Mouse (Mus musculus): ENCODE results near the gene Josd2. TPM values are rescaled to one million over a fixed set of nuclear protein-coding genes. Genes with fewer than 3 reads are reported as not detected.

Gene Josd2
- polyA plus RNA-seq, 1 experiment, result 92.8 TPM

- no peak overlapping the region for H3K4me3 ChIP-seq (ENCODE audit: insufficient read depth, low read depth, low read length)
- TF ChIP-seq CTCF (conservative IDR thresholded peaks at IDR 0.05; ENCODE audit: insufficient read depth, insufficient read length, low read depth, low read length) (no peak), POLR2A (IDR thresholded peaks at IDR 0.05; ENCODE audit: low read depth, low read length) (no peak)
- DNase-seq, result no peak
- peaks cover 2% of the 10 kb centered on the region; the same call in 1 of the 2 replicates for H3K27me3 ChIP-seq (replicated peaks; ENCODE audit: control insufficient read depth, insufficient read depth, low read length)
- no peaks in the 10 kb centered on the region for H3K4me1 ChIP-seq (ENCODE audit: control insufficient read depth, insufficient read depth, low read length)
- H3K36me3 ChIP-seq (ENCODE audit: control insufficient read depth, insufficient read depth, low read length), result no peaks in the 10 kb centered on the region
- 6% methylated on average over 7 of the region's 7 CpGs for WGBS
- no peak overlapping the region for H3K27ac ChIP-seq (ENCODE audit: insufficient read depth, low read depth, low read length)
Measured at GRCm38 (mm10) chr7:44433371-44433770, 34.4 kb upstream of the Josd2 start.

- Histone ChIP-seq H3K4me3 (ENCODE audit: insufficient read depth, low read depth, low read length) (no peak overlapping the region), H3K36me3 (ENCODE audit: control insufficient read depth, insufficient read depth, low read length) (no peaks in the 10 kb centered on the region), H3K27me3 (replicated peaks; ENCODE audit: control insufficient read depth, insufficient read depth, low read length) (peaks cover under 1% of the 10 kb centered on the region; the same call in 1 of the 2 replicates), H3K27ac (ENCODE audit: insufficient read depth, low read depth, low read length) (no peak overlapping the region), H3K4me1 (ENCODE audit: control insufficient read depth, insufficient read depth, low read length) (no peaks in the 10 kb centered on the region)
- no peak for DNase-seq
- 40% methylated on average over 9 of the region's 9 CpGs for WGBS
- TF ChIP-seq CTCF (conservative IDR thresholded peaks at IDR 0.05; ENCODE audit: insufficient read depth, insufficient read length, low read depth, low read length) (no peak), POLR2A (IDR thresholded peaks at IDR 0.05; ENCODE audit: low read depth, low read length) (no peak)
Measured at GRCm38 (mm10) chr7:44434089-44434488, 33.7 kb upstream of the Josd2 start.

DNA sequence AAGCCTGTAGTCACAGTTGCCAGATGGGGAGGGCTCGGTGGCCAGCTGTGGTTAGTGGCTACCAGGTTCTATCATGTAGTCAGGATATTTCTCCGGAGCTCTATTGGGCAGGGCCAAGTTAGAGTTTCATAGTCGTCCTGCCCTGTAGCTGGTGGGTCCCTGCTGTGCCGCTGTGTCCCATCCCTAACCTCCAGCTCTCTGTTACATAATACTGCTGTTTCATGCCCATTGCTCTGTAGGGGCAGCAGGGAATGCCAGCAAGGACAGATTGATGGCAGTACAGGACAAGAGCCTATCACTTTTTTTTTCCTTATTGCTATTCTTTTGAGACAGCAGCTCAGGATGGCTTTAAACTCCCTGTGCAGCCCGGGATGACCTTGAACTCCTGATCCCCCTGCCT lies 32.0 kb upstream of the Josd2 start:
- 49% methylated on average over 5 of the region's 5 CpGs for WGBS
- no peak overlapping the region for H3K4me3 ChIP-seq (ENCODE audit: insufficient read depth, low read depth, low read length)
- no peaks in the 10 kb centered on the region for H3K36me3 ChIP-seq (ENCODE audit: control insufficient read depth, insufficient read depth, low read length)
- H3K27ac ChIP-seq (ENCODE audit: insufficient read depth, low read depth, low read length), result no peak overlapping the region
- no peaks in the 10 kb centered on the region for H3K4me1 ChIP-seq (ENCODE audit: control insufficient read depth, insufficient read depth, low read length)
- no peak for DNase-seq
- H3K27me3 ChIP-seq (replicated peaks; ENCODE audit: control insufficient read depth, insufficient read depth, low read length), result no peaks in the 10 kb centered on the region
- TF ChIP-seq POLR2A (IDR thresholded peaks at IDR 0.05; ENCODE audit: low read depth, low read length) (no peak), CTCF (conservative IDR thresholded peaks at IDR 0.05; ENCODE audit: insufficient read depth, insufficient read length, low read depth, low read length) (no peak)

DNA sequence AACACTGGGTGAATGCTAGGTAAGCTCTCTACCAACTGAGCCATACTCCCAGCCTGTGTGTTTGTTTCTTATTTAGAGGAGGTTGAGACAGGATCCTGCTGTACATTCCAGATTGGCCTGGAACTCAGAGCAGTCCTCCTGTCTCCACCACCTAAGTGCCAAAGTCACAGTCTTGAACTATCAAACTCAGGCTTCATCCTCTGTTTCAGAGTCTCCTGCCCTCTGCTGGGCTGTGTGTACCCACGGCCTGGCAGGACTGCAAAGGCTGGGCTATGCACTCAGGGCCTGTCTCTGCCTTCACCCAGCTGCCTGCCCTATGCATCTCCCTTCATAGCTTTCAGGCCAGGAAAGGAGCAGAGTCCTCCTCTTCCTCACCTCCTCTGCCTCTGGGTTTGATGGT lies 31.5 kb upstream of the Josd2 start:
- Histone ChIP-seq H3K4me3 (ENCODE audit: insufficient read depth, low read depth, low read length) (no peak overlapping the region), H3K36me3 (ENCODE audit: control insufficient read depth, insufficient read depth, low read length) (no peaks in the 10 kb centered on the region), H3K27me3 (replicated peaks; ENCODE audit: control insufficient read depth, insufficient read depth, low read length) (no peaks in the 10 kb centered on the region), H3K4me1 (ENCODE audit: control insufficient read depth, insufficient read depth, low read length) (no peaks in the 10 kb centered on the region), H3K27ac (ENCODE audit: insufficient read depth, low read depth, low read length) (no peak overlapping the region)
- DNase-seq, result peak; percentile 5
- TF ChIP-seq POLR2A (IDR thresholded peaks at IDR 0.05; ENCODE audit: low read depth, low read length) (no peak), CTCF (conservative IDR thresholded peaks at IDR 0.05; ENCODE audit: insufficient read depth, insufficient read length, low read depth, low read length) (peak; percentile 34)
- WGBS, result 12% methylated on average over 1 of the region's 1 CpGs

DNA sequence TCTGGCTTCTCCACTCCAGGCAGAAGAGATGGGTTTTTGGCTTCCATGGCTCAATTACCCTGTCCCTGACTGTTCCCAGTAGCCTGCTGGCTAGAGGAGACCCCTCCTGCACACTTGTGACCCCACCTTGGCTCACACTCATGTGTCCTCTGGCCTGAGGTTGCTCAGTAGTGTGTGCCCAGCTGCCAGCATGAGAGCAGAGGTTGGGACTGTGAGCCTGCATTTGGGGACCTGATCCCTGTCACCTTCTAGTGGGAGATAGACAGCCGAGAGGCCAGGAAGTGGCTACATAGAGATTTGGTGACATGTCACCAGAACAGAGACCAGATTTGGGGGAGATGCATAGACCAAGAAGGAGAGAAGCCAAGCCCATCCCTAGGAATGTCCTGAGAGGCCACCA lies 30.6 kb upstream of the Josd2 start:
- no peak for DNase-seq
- 67% methylated on average over 1 of the region's 1 CpGs for WGBS
- no peaks in the 10 kb centered on the region for H3K36me3 ChIP-seq (ENCODE audit: control insufficient read depth, insufficient read depth, low read length)
- H3K4me3 ChIP-seq (ENCODE audit: insufficient read depth, low read depth, low read length), result no peak overlapping the region
- H3K27ac ChIP-seq (ENCODE audit: insufficient read depth, low read depth, low read length), result no peak overlapping the region
- TF ChIP-seq POLR2A (IDR thresholded peaks at IDR 0.05; ENCODE audit: low read depth, low read length), result no peak
- no peak for TF ChIP-seq CTCF (conservative IDR thresholded peaks at IDR 0.05; ENCODE audit: insufficient read depth, insufficient read length, low read depth, low read length)
- H3K4me1 ChIP-seq (ENCODE audit: control insufficient read depth, insufficient read depth, low read length), result no peaks in the 10 kb centered on the region
- no peaks in the 10 kb centered on the region for H3K27me3 ChIP-seq (replicated peaks; ENCODE audit: control insufficient read depth, insufficient read depth, low read length)

- Histone ChIP-seq H3K27ac (ENCODE audit: insufficient read depth, low read depth, low read length) (no peak overlapping the region), H3K4me1 (ENCODE audit: control insufficient read depth, insufficient read depth, low read length) (no peaks in the 10 kb centered on the region), H3K4me3 (ENCODE audit: insufficient read depth, low read depth, low read length) (no peak overlapping the region), H3K36me3 (ENCODE audit: control insufficient read depth, insufficient read depth, low read length) (no peaks in the 10 kb centered on the region), H3K27me3 (replicated peaks; ENCODE audit: control insufficient read depth, insufficient read depth, low read length) (no peaks in the 10 kb centered on the region)
- DNase-seq, result no peak
- WGBS, result 68% methylated on average over 8 of the region's 8 CpGs
- TF ChIP-seq POLR2A (IDR thresholded peaks at IDR 0.05; ENCODE audit: low read depth, low read length), result no peak
- TF ChIP-seq CTCF (conservative IDR thresholded peaks at IDR 0.05; ENCODE audit: insufficient read depth, insufficient read length, low read depth, low read length), result no peak
Measured at GRCm38 (mm10) chr7:44437933-44438332, 29.8 kb upstream of the Josd2 start.

DNA sequence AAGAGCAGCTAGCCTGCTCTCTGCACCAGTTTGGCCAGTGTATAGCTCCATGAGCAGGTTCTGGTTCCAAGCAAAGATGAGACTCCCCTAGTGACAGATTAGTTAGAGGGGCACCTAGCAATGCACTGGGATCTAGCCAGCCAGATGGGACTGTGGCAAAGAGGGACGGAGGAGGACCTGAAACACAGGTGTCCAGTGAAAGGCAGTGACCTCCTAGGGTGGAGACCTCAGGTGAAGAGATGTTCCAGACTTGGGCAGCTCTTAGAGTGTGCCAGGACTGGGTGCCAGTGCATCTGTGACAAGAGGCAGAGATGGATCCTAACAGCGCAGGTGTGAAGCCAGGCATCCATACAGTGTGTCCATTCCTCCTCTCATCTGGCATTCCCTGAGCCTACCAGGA lies 28.1 kb upstream of the Josd2 start:
- Histone ChIP-seq H3K27ac (ENCODE audit: insufficient read depth, low read depth, low read length) (no peak overlapping the region), H3K36me3 (ENCODE audit: control insufficient read depth, insufficient read depth, low read length) (no peaks in the 10 kb centered on the region), H3K4me3 (ENCODE audit: insufficient read depth, low read depth, low read length) (no peak overlapping the region), H3K27me3 (replicated peaks; ENCODE audit: control insufficient read depth, insufficient read depth, low read length) (no peaks in the 10 kb centered on the region), H3K4me1 (ENCODE audit: control insufficient read depth, insufficient read depth, low read length) (no peaks in the 10 kb centered on the region)
- no peak for DNase-seq
- no peak for TF ChIP-seq POLR2A (IDR thresholded peaks at IDR 0.05; ENCODE audit: low read depth, low read length)
- TF ChIP-seq CTCF (conservative IDR thresholded peaks at IDR 0.05; ENCODE audit: insufficient read depth, insufficient read length, low read depth, low read length), result no peak
- WGBS, result 79% methylated on average over 2 of the region's 2 CpGs

- Histone ChIP-seq H3K36me3 (ENCODE audit: control insufficient read depth, insufficient read depth, low read length) (no peaks in the 10 kb centered on the region), H3K4me3 (ENCODE audit: insufficient read depth, low read depth, low read length) (no peak overlapping the region), H3K27ac (ENCODE audit: insufficient read depth, low read depth, low read length) (no peak overlapping the region), H3K4me1 (ENCODE audit: control insufficient read depth, insufficient read depth, low read length) (no peaks in the 10 kb centered on the region), H3K27me3 (replicated peaks; ENCODE audit: control insufficient read depth, insufficient read depth, low read length) (no peaks in the 10 kb centered on the region)
- TF ChIP-seq CTCF (conservative IDR thresholded peaks at IDR 0.05; ENCODE audit: insufficient read depth, insufficient read length, low read depth, low read length), result no peak
- no peak for TF ChIP-seq POLR2A (IDR thresholded peaks at IDR 0.05; ENCODE audit: low read depth, low read length)
- WGBS, result 81% methylated on average over 1 of the region's 1 CpGs
- no peak for DNase-seq
Measured at GRCm38 (mm10) chr7:44440479-44440878, 27.3 kb upstream of the Josd2 start.
